Mouse (Mus musculus): ENCODE data around the gene Dnttip1.
A peak's percentile ranks its signal among the peaks of the same experiment; 100 is the strongest.
"Not testable (repeated sequence)": the region's sequence is repeated elsewhere in the genome, so short reads cannot be mapped to it uniquely, and the experiment has no call there.

The Dnttip1 gene

DNA sequence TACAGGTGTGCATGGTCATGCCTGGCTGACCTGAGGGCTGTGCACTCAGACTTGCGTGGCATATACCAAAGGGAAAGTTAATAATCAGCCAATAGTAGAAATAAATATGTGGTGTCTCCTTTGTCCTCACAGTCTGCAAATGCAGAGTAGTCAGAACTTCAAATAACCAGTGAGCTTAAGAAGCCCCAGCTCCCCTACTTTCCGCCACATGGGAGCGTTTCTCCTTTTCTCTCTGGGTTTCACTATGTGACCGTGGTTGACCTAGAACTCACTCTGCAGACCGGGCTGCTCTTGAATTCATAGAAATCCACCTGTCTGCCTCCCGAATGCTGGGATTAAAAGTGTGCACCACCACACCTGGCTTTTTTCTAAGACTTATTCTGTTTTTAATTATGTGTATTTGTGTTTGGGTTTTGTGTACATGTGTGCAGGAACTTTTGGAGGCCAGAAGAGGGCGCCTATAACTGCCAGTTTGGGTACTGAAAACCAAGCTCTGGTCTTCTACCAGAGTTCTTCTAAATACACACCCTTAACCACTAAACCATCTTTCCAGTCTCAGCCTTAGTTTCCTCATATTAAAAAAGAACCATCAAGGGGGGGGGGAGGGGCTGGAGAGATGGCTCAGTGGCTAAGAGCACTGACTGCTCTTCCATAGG, 38.3 kb downstream of the Dnttip1 start:
- DNase-seq, result no peak

DNA sequence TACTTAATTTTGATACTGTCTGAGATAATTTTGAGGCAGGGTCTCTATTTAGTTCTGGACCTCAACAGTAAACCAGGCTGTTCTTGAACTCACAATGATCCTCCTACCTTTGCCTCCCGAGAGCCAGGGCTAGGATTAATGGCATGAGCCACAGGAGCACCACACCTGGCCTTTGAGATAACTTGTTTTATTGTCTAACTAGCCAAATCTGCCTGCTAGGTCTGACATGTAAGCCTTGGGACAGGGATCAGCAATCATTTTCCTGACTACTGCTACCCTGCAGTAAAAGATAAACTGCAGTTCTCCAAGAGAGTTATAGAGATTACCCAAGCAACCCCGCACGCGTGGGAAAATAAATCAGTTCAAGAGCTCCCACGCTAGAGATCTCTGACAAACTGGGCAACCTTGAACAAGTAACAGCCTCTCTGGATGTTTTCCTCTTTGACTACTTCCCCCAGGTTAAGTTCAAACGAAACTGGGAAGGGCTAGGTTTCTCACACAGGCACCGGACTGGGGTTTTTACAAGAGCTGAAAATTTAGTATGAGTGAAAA, 39.2 kb downstream of the Dnttip1 start:
- DNase-seq, result no peak

DNA sequence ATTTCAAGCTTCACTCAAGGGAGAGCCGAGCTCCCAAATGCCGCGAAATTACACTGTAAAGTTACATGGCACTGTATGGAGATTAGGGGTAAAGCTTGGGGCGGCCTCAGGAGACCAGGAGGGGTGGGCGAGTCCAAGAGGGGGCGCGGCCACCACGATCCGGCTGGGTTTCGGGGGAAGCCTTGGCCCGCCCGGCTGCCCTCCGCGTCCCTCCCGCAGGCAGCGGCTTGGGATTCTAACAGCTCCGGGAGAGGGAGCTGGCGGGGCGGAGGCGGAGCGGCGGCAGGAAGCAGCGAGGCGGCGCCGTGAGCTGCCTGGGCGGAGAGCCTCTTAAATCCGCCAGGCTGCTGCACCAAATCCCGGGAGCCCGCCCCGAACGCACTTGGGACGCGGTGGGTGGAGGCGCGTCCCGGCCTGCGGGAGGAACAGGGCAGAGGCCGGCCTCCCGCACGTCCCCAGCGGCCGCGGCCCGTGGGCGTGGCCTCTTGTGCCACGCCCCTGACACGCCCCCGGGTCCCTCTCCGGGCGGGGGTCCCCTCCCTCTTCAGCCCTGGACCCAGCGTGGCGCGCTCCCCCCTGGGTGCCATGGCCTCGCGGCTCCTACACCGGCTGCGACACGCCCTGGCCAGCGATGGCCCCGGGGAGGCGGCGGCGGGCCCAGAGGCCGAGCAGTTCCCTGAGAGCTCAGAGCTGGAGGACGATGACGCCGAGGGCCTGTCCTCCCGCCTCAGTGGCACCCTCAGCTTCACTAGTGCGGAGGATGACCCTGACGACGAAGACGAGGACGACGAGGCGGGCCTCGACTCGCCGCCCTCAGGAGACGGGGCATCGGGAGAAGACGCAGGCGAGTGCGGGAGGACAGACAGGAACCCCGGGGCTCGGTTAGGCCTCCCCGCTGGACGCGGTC, 40.0 kb downstream of the Dnttip1 start, which contains the start of gene Snx21:
Gene Snx21, plus strand, starts transcription at position 343 of the 907 bp plus-strand sequence.
- DNase-seq, result peak; percentile 93 to 95

DNA sequence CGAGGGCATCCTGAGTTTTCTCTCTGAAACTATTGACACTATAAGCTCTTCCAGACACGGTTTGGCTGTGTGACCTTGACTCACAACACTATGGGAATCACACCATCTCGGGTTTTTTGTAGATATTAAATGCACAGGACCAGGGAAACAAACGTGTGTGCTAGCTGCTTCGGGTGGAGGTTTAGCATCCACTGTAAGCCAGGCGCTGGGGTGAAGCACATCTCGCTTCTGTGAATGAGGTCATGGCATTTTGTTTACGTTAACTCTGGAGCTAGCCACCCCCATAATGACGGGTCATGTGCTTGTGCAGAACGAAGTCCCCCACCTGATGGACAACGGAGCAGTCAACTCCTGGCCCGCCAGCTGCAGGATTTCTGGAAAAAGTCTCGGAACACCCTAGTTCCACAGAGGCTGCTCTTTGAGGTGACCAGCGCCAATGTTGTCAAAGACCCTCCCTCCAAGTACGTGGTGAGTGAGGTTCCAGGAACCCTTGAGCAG, 40.7 kb downstream of the Dnttip1 start:
- no peak for DNase-seq

DNA sequence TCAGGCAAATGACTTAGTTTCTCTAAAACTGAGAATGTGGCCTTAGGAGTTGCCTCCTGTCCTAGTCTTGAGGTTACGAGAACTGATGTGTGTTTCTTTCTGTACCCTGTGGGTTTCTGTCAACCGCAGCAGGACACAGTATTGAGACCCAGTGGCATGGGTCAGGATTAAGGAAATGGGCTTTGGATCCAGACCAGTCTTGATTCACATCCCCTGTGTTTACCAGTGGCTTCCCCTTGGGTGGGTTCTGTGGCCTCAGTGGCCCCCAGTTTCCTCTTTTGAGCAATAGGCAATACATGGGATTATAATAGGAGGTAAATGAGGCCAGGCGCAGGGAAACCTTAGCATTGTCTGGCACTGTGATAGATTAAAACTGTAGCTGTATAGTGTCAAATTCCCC, 41.2 kb downstream of the Dnttip1 start:
- DNase-seq, result no peak

DNA sequence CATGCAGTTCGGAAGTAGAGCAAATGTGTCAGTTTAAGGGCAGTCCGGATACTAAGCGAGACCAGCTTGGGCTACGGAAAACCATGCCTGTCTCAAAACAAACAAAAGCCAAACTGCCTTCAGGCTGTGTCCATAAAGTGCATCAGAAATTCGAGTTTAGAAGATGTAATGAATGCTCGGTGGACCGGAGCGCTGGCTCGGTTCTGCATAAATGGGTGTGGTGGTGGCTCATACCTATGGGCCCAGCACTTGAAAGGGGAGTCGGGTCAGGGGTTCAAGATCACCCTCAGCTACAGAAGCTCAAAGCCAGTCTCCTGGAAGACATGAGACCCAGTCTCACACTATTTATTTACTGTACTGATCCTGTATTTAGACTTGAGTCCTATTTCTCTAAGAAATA, 42.0 kb downstream of the Dnttip1 start:
- no peak for DNase-seq

DNA sequence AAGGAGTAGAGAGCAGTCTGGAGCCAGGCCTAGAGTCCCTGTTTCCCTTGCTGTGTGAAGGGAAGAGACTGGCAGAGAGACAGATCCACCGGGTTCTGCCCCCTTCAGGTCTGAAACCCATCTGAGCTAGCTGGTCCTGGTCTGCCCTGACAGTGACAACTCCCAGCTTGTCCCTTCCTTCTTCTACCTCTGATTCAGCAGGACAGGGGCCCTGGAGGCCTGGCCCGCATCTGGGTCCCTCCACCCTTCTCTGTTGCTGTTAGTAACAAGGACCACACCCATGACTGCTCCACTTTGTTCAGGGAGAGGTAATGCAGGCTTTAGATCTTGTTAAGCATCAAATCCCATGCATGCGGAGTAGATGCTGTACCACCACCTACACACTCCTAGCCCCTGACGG, 42.6 kb downstream of the Dnttip1 start:
- no peak for DNase-seq

DNA sequence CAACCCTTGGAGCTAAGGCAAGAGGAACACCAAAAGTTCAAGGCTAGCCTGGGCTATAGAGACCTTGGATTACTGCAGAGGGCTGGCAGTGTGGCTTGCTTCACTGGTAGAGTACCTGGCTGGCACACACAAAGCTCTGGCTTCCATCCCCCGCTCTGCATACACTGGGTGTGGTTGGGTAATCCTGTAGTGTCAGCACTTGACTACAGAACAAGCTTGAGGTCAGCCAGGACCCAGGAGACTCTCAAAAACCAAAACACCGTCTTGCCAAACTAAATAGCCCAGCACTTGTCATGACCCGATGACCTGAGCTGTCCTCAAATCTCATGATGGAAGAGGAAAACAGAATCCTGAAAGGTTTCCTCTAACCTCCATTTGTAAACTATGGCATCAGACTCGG, 44.7 kb downstream of the Dnttip1 start:
- DNase-seq, result no peak

DNA sequence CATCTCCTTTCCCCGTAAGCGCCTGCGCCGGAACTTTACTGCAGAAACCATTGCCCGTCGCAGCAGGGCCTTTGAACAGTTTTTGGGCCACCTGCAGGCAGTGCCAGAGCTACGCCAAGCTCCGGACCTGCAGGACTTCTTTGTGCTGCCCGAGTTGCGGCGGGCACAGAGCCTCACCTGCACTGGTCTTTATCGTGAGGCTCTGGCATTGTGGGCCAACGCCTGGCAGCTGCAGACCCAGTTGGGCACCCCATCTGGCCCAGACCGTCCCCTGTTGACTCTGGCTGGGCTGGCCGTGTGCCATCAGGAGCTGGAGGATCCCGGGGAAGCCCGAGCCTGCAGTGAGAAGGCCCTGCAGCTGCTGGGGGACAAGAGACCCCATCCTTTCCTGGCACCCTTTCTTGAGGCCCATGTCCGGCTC, 46.1 kb downstream of the Dnttip1 start:
- DNase-seq, result no peak

DNA sequence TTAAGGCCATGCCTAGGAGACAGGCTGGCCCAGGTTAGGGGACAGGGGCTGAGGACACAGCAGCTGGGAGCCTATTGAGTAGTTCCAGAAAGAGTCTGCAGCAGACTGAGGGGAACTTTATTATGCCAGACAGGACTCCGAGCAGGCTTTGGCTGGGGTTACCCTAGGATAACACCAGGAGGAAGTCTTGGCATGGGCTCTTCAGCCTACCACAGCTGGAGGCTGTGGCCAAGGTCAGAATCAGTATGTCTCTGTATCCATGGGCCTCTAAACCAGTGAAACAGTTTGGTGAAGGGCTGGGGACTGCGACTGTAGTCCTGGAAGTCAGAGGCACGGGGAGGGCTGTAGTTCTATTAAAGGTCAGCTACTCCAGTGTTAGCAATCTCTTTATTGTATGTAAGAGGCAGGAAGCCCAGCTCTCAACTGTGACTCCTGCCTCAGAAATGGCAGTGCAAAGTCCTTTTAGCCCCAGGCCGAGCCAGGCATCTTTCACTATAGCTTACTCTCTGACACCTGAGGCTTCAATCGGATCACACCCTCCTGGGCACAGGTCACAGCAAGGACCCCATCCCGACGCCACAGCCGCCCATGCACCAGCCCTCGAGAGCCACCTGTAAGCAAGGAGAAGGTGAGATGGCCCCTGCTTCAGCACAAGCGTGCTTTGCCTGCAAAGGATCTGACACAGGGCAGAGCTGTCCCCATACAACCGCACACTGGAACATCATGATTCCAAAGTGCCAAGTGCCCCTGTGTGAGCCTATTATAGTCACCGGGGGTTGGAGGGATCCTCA, 46.8 kb downstream of the Dnttip1 start:
- no peak for DNase-seq

DNA sequence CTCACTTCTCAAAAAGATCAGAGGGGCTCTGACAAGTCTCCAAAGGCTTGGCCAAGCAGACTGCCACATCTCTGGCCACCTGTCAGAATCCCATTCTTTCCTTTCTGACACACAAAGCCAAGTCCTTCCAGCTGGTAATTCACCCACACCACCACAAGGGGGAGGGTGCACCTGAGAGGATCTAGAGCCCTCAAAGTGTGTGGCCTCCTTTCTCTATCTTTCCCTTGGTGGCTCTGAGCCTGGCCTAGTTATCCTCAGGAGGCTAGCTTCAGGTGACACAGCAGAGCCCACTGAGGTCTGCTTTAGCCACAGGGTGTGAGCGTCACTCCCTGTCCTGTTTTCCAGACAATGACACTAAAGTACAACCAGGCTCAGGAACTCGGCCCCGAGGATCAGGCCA, 47.5 kb downstream of the Dnttip1 start:
- DNase-seq, result peak in 1 of 2 experiments; percentile 73

DNA sequence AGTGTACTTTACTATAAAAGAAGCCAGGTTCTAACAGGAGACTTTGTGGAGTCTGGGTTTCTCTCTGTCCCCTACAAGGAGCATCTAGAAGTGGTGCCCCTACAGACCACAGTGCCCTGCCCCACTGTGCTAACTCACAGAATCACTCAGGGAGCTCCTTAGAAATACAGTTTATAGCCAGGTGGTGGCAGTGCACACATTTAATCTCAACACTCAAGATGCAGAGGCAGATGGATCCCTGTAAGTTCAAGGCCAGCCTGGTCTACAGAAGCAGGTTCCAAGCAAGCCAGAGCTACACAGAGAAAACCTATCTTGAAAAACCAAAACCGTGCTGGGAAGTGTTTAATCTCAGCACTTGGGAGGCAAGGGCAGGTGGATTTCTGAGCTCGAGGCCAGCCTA, 48.0 kb downstream of the Dnttip1 start:
- no peak for DNase-seq

DNA sequence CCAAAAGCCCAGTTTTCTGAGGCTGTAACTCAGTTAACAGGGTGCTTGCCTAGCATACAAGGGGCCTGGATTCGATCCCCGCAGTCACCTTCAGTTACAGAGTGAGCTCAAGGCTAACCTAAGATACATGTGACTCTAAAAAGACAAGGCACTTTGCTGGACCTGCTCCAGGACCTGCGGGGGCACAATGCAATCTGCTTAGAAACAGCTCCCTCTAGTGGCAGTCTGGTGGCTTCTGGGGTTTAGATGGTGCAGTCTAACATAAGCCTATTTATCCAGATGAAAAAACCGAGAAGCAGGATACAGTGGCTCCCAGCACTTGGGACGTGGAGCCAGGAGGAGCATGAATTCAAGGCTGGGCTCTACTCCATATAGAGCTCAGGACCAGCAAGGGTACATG, 48.5 kb downstream of the Dnttip1 start:
- peak; percentile 85 to 89 for DNase-seq

DNA sequence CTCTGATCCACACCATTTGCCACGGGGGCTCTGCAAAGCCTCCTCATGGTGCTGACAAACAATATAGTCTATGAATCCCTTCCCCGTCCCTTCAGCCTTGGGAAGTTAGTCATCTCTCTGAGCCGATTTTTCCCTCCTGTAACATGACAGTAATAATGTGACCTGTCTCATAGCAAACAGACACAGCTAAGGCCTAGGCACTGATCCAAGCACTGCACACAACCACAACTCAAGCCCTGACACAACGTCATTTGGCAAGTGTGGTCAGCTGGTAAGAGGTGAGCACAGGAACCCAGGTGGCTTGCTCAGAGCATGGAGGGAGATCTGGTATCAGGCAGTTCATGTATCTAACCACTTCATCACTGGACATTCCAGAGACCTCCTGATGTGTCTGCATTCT, 50.1 kb downstream of the Dnttip1 start:
- no peak for DNase-seq

DNA sequence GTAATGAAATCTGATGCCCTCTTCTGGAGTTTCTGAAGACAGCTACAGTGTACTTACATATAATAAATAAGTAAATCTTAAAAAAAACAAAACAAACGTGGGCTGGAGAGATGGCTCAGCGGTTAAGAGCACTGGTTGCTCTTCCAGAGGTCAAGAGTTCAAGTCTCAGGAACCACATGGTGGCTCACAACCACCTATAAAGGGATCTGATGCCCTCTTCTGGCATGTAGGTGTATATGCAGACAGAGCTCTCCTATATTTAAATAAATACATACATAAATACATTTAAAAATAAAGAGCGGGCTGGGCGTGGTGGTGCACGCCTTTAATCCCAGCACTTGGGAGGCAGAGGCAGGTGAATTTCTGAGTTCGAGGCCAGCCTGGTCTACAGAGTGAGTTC, 52.8 kb downstream of the Dnttip1 start:
- DNase-seq, result not testable (repeated sequence)

DNA sequence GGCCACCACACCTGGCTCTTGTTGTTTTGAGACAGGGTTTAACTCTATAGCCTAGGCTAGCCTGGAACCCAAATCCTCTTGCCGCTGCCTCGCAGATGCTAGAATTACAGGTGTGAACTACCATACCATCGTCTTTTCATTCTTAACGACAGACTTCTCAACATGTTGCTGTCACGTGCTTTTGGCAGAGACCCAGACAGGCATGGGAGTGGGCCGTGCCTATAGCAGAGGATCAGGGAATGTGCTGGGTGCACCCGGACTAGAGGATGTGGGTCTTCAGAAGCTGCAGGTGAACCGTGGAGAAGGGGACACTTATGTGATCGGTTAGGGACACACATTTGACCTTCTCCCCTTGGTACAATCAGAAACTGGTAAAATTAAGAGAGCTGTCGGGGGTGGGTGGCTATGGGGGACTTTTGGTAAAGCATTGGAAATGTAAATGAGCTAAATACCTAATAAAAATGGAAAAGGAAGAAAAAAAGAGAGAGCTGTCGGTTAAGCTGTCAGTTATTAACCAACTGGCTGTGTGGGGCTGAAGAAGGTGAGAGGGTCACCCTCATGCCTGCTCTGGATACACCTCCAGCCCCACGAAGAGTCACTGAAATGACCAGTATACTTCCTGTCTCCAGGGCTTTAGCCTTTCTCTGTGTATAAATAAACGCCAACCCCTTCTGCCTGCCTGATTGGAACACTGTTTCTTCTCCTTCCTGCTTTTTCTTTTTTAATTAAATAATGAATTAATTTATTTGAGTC, 54.6 kb downstream of the Dnttip1 start:
- DNase-seq, result no peak

DNA sequence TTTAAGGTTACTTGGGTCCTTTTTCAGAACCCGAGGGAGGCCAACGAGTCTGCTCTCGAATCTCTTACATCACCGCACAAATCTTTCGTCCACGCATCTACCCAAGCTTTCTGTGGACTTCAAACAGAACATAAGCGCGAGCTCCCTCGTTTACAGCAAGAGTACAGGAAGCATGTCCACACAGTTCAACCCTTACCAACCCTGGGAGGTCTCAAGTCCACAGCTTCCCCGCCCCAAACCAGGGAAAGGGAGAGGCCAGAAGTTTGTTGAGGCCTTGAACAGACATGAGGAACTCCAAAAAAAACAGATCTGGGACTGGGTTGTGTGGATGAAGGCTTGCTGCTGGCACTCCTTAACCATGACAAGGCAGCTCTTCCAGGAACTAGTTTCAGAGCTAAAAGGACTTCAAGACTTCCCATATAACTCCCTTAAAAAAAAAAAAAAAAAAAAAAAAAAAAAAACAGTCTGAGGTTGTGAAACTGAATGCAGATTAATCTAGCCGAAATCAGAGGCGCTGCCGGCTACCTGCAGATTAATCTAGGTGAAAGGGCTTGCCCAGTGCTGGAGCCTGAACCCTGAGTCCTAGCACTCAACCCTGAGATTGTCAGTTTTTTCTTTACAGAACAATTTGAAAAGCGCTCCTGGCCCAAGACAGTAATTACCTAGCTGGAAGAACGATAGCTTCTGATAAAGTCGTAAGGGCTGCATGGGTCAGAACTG, 57.6 kb downstream of the Dnttip1 start:
- no peak for DNase-seq

DNA sequence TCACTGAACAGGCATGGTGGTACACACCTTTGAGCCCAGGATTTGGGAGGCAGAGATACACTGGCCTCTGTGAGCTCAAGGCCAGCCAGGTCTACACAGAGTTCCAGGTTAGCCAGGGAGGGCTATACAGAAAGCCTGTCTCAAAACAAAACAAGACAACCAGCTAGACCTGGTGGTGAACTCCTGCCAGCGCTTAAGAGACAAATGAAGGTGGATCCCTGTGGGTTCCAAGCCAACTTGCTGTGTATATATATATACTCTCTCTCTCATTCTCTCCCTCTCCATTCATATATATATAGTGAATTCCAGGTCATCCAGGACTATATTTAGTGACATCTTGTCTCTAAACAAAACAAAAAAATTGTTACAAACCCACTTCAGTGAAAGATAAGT, 58.1 kb downstream of the Dnttip1 start:
- DNase-seq, result no peak

DNA sequence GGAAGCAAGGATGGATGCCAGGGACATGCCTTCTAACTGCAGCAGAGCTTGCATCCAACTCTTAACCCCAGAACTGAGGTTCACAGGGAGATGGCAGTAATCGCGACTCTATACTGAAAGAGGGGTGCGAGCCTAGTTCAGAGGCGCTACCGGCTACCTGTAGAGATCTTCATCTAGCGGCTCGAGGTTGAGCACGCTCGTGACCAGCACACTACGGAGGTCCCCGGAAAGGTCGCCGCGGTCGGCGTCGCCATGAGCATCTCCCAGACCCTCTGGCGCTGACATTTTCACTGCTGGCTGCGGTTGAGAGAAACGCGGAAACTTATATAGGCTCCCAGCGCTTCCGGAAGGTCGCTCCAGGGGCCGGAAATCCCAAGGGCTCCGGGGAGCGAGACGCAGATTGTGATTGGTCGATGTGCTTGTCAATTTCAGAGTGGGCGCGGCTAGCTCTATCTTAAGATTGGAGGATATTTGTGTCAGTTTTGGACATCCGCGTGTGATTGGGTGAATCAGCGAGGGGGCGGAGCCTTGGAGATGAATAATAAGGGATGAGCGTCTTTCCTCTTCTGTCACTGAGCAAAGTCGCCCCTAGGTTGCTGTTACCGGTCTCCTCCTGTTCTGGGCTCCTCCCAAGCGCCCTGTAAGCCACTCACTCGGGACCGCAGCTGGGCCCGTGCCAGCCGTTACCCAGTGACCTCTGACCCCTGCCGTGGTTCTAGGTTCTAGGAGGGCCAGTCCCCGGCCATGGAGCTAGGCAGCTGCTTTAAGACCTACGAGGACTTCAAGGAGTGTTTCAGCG, 58.9 kb downstream of the Dnttip1 start, which contains the start of the genes Acot8 and Zswim3:
Gene Acot8, minus strand, starts transcription at position 350 of the 799 bp plus-strand sequence.
Gene Zswim3, plus strand, starts transcription at position 566 of the 799 bp plus-strand sequence.
- peak; percentile 99 for DNase-seq

DNA sequence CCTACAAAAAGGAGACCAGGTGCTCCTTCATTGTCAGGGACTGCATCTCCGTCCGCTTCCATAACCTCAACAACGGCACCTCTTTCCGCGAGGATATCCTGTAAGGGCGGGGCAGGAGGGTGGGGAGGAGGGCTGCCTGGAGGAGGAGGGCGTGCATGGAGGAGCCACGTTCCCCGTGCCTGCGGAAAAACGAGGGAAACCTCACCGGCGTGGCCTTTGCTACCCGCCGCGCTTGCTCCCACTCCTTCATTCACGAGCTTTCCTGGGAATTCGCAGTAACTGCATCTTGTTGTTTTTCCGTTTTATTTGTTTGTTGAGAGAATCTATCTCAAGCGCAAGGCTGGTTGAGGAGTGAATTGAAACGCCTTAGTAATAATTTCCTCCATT, 59.5 kb downstream of the Dnttip1 start:
- DNase-seq, result no peak
